In the genomic region with DNA sequence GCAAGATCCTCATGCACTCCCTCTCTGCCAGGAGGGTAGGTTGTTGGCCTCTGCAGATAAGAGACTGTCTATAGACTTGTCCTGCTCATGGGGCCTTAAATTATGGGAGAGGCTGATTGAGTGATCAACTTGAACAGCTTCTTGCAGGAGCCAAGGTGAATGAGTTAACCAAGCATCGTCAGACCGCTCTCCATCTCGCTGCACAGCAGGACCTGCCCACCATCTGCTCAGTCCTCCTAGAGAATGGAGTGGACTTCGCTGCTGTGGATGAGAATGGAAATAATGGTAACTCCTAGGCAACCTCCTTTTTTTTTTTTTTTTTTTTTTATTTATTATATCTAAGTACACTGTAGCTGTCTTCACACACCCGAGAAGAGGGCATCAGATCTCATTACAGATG, we compare ENCODE assay signal across 15 mouse cellular contexts. TPM values are rescaled to one million over a fixed set of nuclear protein-coding genes. Genes with fewer than 3 reads are reported as not detected.
DNase-seq lines count a peak whose midpoint lies in the region; TF ChIP-seq lines count a peak whose summit lies in the region.
"Had no signal": no experiment of that assay in that cellular context is flagged by ENCODE, and none has a peak within 500 bp of the region (broad histone marks: within the 10 kb centered on the region; RNA-seq: fewer than 3 reads in every experiment).

No protein-coding gene starts in this region.

- H3K36me3 ChIP-seq in heart, embryonic 10.5 days = peaks cover 96% of the 10 kb centered on the region

- no peak overlapping the region for H3K4me3 ChIP-seq in cerebellum, adult 2 months (replicated peaks; ENCODE audit: insufficient read depth, low read depth, low read length)
- H3K4me3 ChIP-seq in heart, embryonic 10.5 days = no peak overlapping the region
- H3K4me3 ChIP-seq: embryonic facial prominence, embryonic 10.5 days; forebrain, embryonic 13.5 days; gastrocnemius, adult 2 months; heart, embryonic 13.5 days; hindbrain, embryonic 15.5 days had no signal

- DNase-seq in cerebellum, adult 2 months = peak; percentile 28 to 40
- no peak for DNase-seq in cerebellum, adult 11 months
- DNase-seq in brain, adult 2 months (ENCODE audit: low read depth, low spot score) = peak; percentile 45
- DNase-seq in cerebellum, postnatal 14 days = peak; percentile 43 to 53
- no peak for DNase-seq in natural killer cell, adult 2 months (ENCODE audit: low spot score in 2 of 2)
- no peak for DNase-seq in heart, embryonic 10.5 days (ENCODE audit: low spot score)
- DNase-seq: adrenal gland, postnatal 10 days; gastrocnemius, adult 2 months; gastrocnemius, postnatal 25 days; heart, postnatal 36 days; kidney, adult 2 months had no signal

- H3K4me1 ChIP-seq in cerebellum, adult 2 months (ENCODE audit: control insufficient read depth, insufficient read depth, low read length) = 0 out of 2 replicates have a peak, but pooled peaks cover 3% of the 10 kb centered on the region
- H3K4me1 ChIP-seq in heart, embryonic 10.5 days = no peaks in the 10 kb centered on the region
- H3K4me1 ChIP-seq: embryonic facial prominence, embryonic 10.5 days; forebrain, embryonic 13.5 days; heart, embryonic 13.5 days; hindbrain, embryonic 15.5 days had no signal

- WGBS in cerebellum, adult 2 months = 29% methylated on average over 5 of the region's 5 CpGs
- 90% methylated on average over 5 of the region's 5 CpGs for WGBS in heart, embryonic 10.5 days

- no peak for TF ChIP-seq POLR2A in cerebellum, adult 2 months (IDR thresholded peaks at IDR 0.05; ENCODE audit: borderline replicate concordance, insufficient read depth, low read length)

- H3K27me3 ChIP-seq in cerebellum, adult 2 months (ENCODE audit: control insufficient read depth, insufficient read depth, low read length) = no peaks in the 10 kb centered on the region
- H3K27me3 ChIP-seq in heart, embryonic 10.5 days (ENCODE audit: insufficient read depth, poor library complexity, severe bottlenecking) = no peaks in the 10 kb centered on the region
- H3K27me3 ChIP-seq: forebrain, embryonic 13.5 days; heart, embryonic 13.5 days; hindbrain, embryonic 15.5 days had no signal

- no peaks in the 10 kb centered on the region for H3K9me3 ChIP-seq in heart, embryonic 10.5 days
- H3K9me3 ChIP-seq: embryonic facial prominence, embryonic 10.5 days; forebrain, embryonic 13.5 days; heart, embryonic 13.5 days; hindbrain, embryonic 15.5 days had no signal

- H3K27ac ChIP-seq in cerebellum, adult 2 months (ENCODE audit: insufficient read depth, low read length) = no peak overlapping the region
- H3K27ac ChIP-seq in heart, embryonic 10.5 days = no peak overlapping the region
- H3K27ac ChIP-seq: embryonic facial prominence, embryonic 10.5 days; forebrain, embryonic 13.5 days; gastrocnemius, adult 2 months; heart, embryonic 13.5 days; hindbrain, embryonic 15.5 days had no signal

- TF ChIP-seq CTCF in cerebellum, adult 2 months (IDR thresholded peaks at IDR 0.05; ENCODE audit: borderline replicate concordance, insufficient read depth, low read depth, low read length) = no peak

RNA-seq across cellular contexts. Expression of gene Cyb5d2, which starts 37.6 kb away (rescaled TPM):
- polyA plus RNA-seq in cerebellum, adult 2 months (2012; rRNA removed) = 14.2 and 16.4 TPM in 2 replicates
- 4.6 and 6.0 TPM in 2 replicates for polyA plus RNA-seq in heart, embryonic 10.5 days (2016; fragmentation: Nextera tagmentation; extraction: Ambion mirVana)

RNA-seq across cellular contexts. Expression of gene Zzef1, which starts 37.7 kb away (rescaled TPM):
- polyA plus RNA-seq in cerebellum, adult 2 months (2012; rRNA removed) = 35.3 and 37.4 TPM in 2 replicates
- polyA plus RNA-seq in heart, embryonic 10.5 days (2016; fragmentation: Nextera tagmentation; extraction: Ambion mirVana) = 6.8 and 7.5 TPM in 2 replicates

Comparison
In these comparisons a context has a peak if more than half of its experiments do, and no peak if none do; other contexts are left out.
1. DNase-seq: peak in cerebellum, adult 2 months (2 of 2), brain, adult 2 months (single experiment) and cerebellum, postnatal 14 days (2 of 2); none in cerebellum, adult 11 months (single experiment), natural killer cell, adult 2 months (0 of 2) and heart, embryonic 10.5 days (single experiment).